Mouse (Mus musculus): ENCODE data around the gene Fbxw28.
"Not testable (repeated sequence)": the region's sequence is repeated elsewhere in the genome, so short reads cannot be mapped to it uniquely, and the experiment has no call there.

GRCm38 (mm10) chr9:109287576-109287975 lies 51.9 kb downstream of the Fbxw28 start, which contains the start of gene Fbxw14:
- TF ChIP-seq USF1 (IDR thresholded peaks at IDR 0.05; ENCODE audit: low read depth); CTCF (IDR thresholded peaks at IDR 0.05; ENCODE audit: control insufficient read depth, insufficient read depth, insufficient read length); MYOG (IDR thresholded peaks at IDR 0.05; ENCODE audit: control insufficient read depth, extremely low read depth, insufficient read length); MAX (IDR thresholded peaks at IDR 0.05); MYOD1 (IDR thresholded peaks at IDR 0.05; ENCODE audit: control insufficient read depth, insufficient read length, low read depth); CEBPB (IDR thresholded peaks at IDR 0.05; ENCODE audit: low read depth); FOSL1 (IDR thresholded peaks at IDR 0.05; ENCODE audit: insufficient read depth, low read length, poor library complexity, severe bottlenecking): not testable (repeated sequence)

Data from C2C12 (cell line).